Comparison of ENCODE assay signal across 21 mouse cellular contexts in the genomic region with DNA sequence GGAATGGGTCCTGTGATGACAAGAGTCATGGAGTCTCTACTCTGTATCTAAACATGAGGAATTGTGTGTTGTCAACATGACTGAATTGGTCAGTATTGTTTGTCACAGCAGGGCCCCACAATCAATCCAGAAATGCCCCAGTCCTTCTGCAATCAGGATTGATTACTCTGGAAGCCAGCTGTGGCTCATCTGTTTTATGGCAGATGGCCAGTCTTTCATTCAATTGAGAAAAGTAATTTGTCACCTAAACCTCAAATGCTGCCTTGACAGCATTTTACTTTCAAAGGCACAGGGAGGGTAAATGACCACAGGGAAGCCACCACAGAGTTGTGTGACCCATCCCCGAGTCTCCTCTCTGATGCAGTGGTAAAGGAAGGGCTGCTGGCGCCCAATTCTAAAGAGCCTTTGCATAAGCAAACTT.
DNase-seq lines count a peak whose midpoint lies in the region; ATAC-seq and TF ChIP-seq lines count a peak whose summit lies in the region.
"Had no signal": no experiment of that assay in that cellular context is flagged by ENCODE, and none has a peak within 500 bp of the region (broad histone marks: within the 10 kb centered on the region; RNA-seq: fewer than 3 reads in every experiment).

No protein-coding gene starts in this region.

- no peak overlapping the region for H3K4me2 ChIP-seq in hindbrain, postnatal 0 days (ENCODE audit: low read depth, low read length)
- no peak overlapping the region for H3K4me2 ChIP-seq in neural tube, embryonic 12.5 days (replicated peaks)
- no peak overlapping the region for H3K4me2 ChIP-seq in kidney, embryonic 15.5 days
- H3K4me2 ChIP-seq: embryonic facial prominence, embryonic 13.5 days; forebrain, embryonic 13.5 days had no signal

- no peak for ATAC-seq in hindbrain, postnatal 0 days
- ATAC-seq in neural tube, embryonic 12.5 days (ENCODE audit: low FRiP score, low read depth): peak; percentile 81
- ATAC-seq in kidney, embryonic 15.5 days (replicated peaks; ENCODE audit: low FRiP score): no peak
- ATAC-seq: forebrain, embryonic 13.5 days; inflammation-experienced regulatory T-cells, adult 6 months; liver, postnatal 0 days; midbrain, embryonic 16.5 days had no signal

- no peaks in the 10 kb centered on the region for H3K27me3 ChIP-seq in hindbrain, embryonic 10.5 days (ENCODE audit: insufficient read depth, poor library complexity, severe bottlenecking)
- H3K27me3 ChIP-seq in hindbrain, postnatal 0 days (ENCODE audit: insufficient read depth, low read length): no peaks in the 10 kb centered on the region
- H3K27me3 ChIP-seq in neural tube, embryonic 12.5 days (replicated peaks): no peaks in the 10 kb centered on the region
- no peaks in the 10 kb centered on the region for H3K27me3 ChIP-seq in kidney, embryonic 15.5 days
- H3K27me3 ChIP-seq: embryonic facial prominence, embryonic 13.5 days; forebrain, embryonic 13.5 days had no signal

- DNase-seq in hindbrain, embryonic 10.5 days (ENCODE audit: low spot score): peak; percentile 34
- no peak for DNase-seq in hindbrain, postnatal 0 days (ENCODE audit: low spot score)
- DNase-seq in R1 (ENCODE audit: low read depth, low spot score): peak; percentile 4
- peak; percentile 54 for DNase-seq in embryo, embryonic 9.5 days (ENCODE audit: extremely low spot score)
- DNase-seq in spleen, postnatal 14 days (ENCODE audit: low spot score in 2 of 2): no peak
- DNase-seq: adrenal gland, postnatal 14 days; cerebellum, adult 9-10 months; gastrocnemius, postnatal 36 days; heart, postnatal 36 days; kidney, adult 18-20 months; liver, postnatal 0 days; lung, postnatal 14 days; thymus, adult 2 months; thymus, postnatal 4 days had no signal

- 42% methylated on average over 2 of the region's 2 CpGs for WGBS in hindbrain, embryonic 10.5 days
- WGBS in hindbrain, postnatal 0 days: 45% methylated on average over 2 of the region's 2 CpGs
- WGBS in neural tube, embryonic 12.5 days: 5% methylated on average over 2 of the region's 2 CpGs
- WGBS in kidney, embryonic 15.5 days: 40% methylated on average over 2 of the region's 2 CpGs

- no peak overlapping the region for H3K4me3 ChIP-seq in hindbrain, embryonic 10.5 days
- H3K4me3 ChIP-seq in hindbrain, postnatal 0 days (ENCODE audit: low read length): no peak overlapping the region
- H3K4me3 ChIP-seq in neural tube, embryonic 12.5 days: no peak overlapping the region
- no peak overlapping the region for H3K4me3 ChIP-seq in kidney, embryonic 15.5 days (replicated peaks)
- H3K4me3 ChIP-seq: embryonic facial prominence, embryonic 13.5 days; forebrain, embryonic 13.5 days had no signal

- no peak for TF ChIP-seq CTCF in hindbrain, postnatal 0 days (IDR thresholded peaks at IDR 0.05; ENCODE audit: low read depth)

- 0 out of 2 replicates have a peak, but pooled peaks cover 3% of the 10 kb centered on the region for H3K4me1 ChIP-seq in hindbrain, embryonic 10.5 days (replicated peaks)
- H3K4me1 ChIP-seq in hindbrain, postnatal 0 days (ENCODE audit: insufficient read depth, low read length): no peaks in the 10 kb centered on the region
- 0 out of 2 replicates have a peak, but pooled peaks cover 4% of the 10 kb centered on the region for H3K4me1 ChIP-seq in neural tube, embryonic 12.5 days
- H3K4me1 ChIP-seq in kidney, embryonic 15.5 days: 0 out of 2 replicates have a peak, but pooled peaks cover 2% of the 10 kb centered on the region
- H3K4me1 ChIP-seq: embryonic facial prominence, embryonic 13.5 days; forebrain, embryonic 13.5 days had no signal

- no peaks in the 10 kb centered on the region for H3K36me3 ChIP-seq in hindbrain, embryonic 10.5 days
- H3K36me3 ChIP-seq in hindbrain, postnatal 0 days (ENCODE audit: insufficient read depth, low read length): no peaks in the 10 kb centered on the region
- H3K36me3 ChIP-seq in neural tube, embryonic 12.5 days: no peaks in the 10 kb centered on the region
- H3K36me3 ChIP-seq in kidney, embryonic 15.5 days: no peaks in the 10 kb centered on the region
- H3K36me3 ChIP-seq: embryonic facial prominence, embryonic 13.5 days had no signal

- H3K27ac ChIP-seq in hindbrain, embryonic 10.5 days: no peak overlapping the region
- H3K27ac ChIP-seq in hindbrain, postnatal 0 days: no peak overlapping the region
- H3K27ac ChIP-seq in neural tube, embryonic 12.5 days: no peak overlapping the region
- no peak overlapping the region for H3K27ac ChIP-seq in kidney, embryonic 15.5 days
- H3K27ac ChIP-seq: embryonic facial prominence, embryonic 13.5 days; forebrain, embryonic 13.5 days; kidney, postnatal 0 days had no signal

- no peaks in the 10 kb centered on the region for H3K9me3 ChIP-seq in hindbrain, embryonic 10.5 days
- H3K9me3 ChIP-seq in hindbrain, postnatal 0 days (ENCODE audit: low read length): no peaks in the 10 kb centered on the region
- H3K9me3 ChIP-seq in neural tube, embryonic 12.5 days: no peaks in the 10 kb centered on the region
- no peaks in the 10 kb centered on the region for H3K9me3 ChIP-seq in kidney, embryonic 15.5 days (replicated peaks)
- H3K9me3 ChIP-seq: embryonic facial prominence, embryonic 13.5 days; forebrain, embryonic 13.5 days had no signal

- H3K9ac ChIP-seq in hindbrain, postnatal 0 days (replicated peaks; ENCODE audit: low read length): no peak overlapping the region
- no peak overlapping the region for H3K9ac ChIP-seq in neural tube, embryonic 12.5 days
- H3K9ac ChIP-seq in kidney, embryonic 15.5 days: no peak overlapping the region
- H3K9ac ChIP-seq: embryonic facial prominence, embryonic 13.5 days; forebrain, embryonic 13.5 days; liver, postnatal 0 days had no signal

Comparison
In these comparisons a context has a peak if more than half of its experiments do, and no peak if none do; other contexts are left out.
1. DNase-seq: peak in hindbrain, embryonic 10.5 days (single experiment), R1 (single experiment) and embryo, embryonic 9.5 days (single experiment); none in hindbrain, postnatal 0 days (single experiment) and spleen, postnatal 14 days (0 of 2).